Mouse (Mus musculus) gastrocnemius, adult 8-10 months (tissue): ENCODE results near the gene Sdhc. TPM values are rescaled to one million over a fixed set of nuclear protein-coding genes. Genes with fewer than 3 reads are reported as not detected.
"Not testable (repeated sequence)": the region's sequence is repeated elsewhere in the genome, so short reads cannot be mapped to it uniquely, and the experiment has no call there.

Experiments used
- DNase-seq, 2 experiments: peaks; one replicate each; pipeline ENCODE4 v3.0.0; 2022; ENCODE audit warnings: low spot score in 2 of 2
- microRNA-seq: library from miRNA; unstranded; fragments of <30 nt; microRNA quantifications from one replicate; pipeline ENCODE4 v1.2.0, GENCODE M21; 2022
- total RNA-seq, 4 experiments: library from RNA; stranded (reverse); gene quantifications; 2 replicates each; pipeline ENCODE4 v1.2.4; 2022

Gene Sdhc
- total RNA-seq, 4 experiments from 2014 or later: 597 to 760 (median 703) TPM

- DNase-seq: not testable (repeated sequence)
Observed at GRCm38 (mm10) chr1:171081512-171082231, 68.7 kb downstream of the Sdhc start.

- DNase-seq: not testable (repeated sequence)
Observed at GRCm38 (mm10) chr1:171079825-171080224, 70.6 kb downstream of the Sdhc start.

- not testable (repeated sequence) for DNase-seq
Observed at GRCm38 (mm10) chr1:171079345-171079744, 71.1 kb downstream of the Sdhc start.

DNA sequence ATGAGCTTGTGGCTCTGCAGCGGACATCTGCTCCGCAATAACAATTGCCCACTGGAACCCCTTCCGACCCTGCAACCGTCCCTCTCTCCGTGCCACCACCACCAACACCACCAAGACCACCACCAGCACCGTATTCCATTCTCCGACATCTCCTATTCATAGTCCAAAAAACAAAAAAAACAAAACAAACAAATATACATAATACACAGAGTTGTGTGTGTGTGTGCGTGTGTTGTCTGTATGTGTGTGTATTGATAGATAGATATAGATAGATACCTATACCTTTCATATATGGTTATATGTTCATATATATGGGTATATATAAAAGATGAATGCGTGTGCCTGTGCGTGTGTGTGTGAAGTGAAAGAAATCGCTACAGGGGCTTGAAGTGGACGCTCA, 72.0 kb downstream of the Sdhc start:
- not testable (repeated sequence) for DNase-seq

DNA sequence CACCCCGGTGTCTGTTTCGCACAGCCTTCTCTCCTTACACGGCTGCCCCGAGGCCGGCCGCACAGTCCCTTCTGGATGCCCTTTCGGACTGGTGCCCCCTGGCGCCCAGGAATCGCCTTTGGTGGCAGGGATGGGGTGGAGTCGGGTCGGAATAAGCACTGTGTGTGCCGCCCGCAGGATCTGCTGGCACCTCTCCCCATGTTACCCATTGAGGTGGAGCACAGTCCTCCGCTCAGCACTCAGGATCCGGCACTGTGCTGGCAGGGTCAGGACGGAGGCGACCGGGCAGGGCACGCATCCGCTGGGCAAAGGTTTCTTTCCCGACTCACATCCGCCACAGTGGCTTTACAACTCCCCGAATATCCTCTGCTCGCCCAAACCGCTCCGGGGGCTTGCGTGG, 72.4 kb downstream of the Sdhc start:
- not testable (repeated sequence) for DNase-seq

- not testable (repeated sequence) for DNase-seq
Observed at GRCm38 (mm10) chr1:171077192-171077591, 73.2 kb downstream of the Sdhc start.

Small RNA genes lying within 50 kb of the gene (microRNA-seq; reads per million reads assigned to microRNA genes)
- not detected for gene Gm27844

Other genes starting within 250 kb of the Sdhc start
- gene Fcrlb, start 237.7 kb downstream of the Sdhc start, total RNA-seq: not detected
- not detected for gene Fcrla, start 223.0 kb downstream of the Sdhc start, total RNA-seq
- 1 to 10 TPM in 3 of 4 experiments, under 1 TPM in 1; 0.94 to 2.2 (median 1.4) TPM for gene Fcgr2b, start 174.1 kb downstream of the Sdhc start, total RNA-seq
- gene Fcgr4, start 131.7 kb downstream of the Sdhc start, total RNA-seq: not detected
- gene Fcgr3, start 85.7 kb downstream of the Sdhc start, total RNA-seq: 1 to 10 TPM in 3 of 4 experiments, under 1 TPM in 1; 0.73 to 1.8 (median 1.4) TPM
- gene Cfap126, start 36.7 kb downstream of the Sdhc start, total RNA-seq: 1 to 10 TPM in 3 of 4 experiments, under 1 TPM in 1; 0.56 to 1.3 (median 1.2) TPM
- 10 to 100 TPM in 3 of 4 experiments, 1 to 10 TPM in 1; 5.2 to 26.1 (median 16.9) TPM for gene Mpz, start 108 bp upstream of the Sdhc start, total RNA-seq
- 10 to 100 TPM; 40.2 to 94.7 (median 71.0) TPM for gene Pcp4l1, start 45.7 kb upstream of the Sdhc start, total RNA-seq
- gene Nr1i3, start 63.4 kb upstream of the Sdhc start, total RNA-seq: under 1 TPM in 1 of 4 experiments, not detected in 3; 0.21 TPM
- gene Tomm40l, start 71.9 kb upstream of the Sdhc start, total RNA-seq: 10 to 100 TPM; 46.4 to 50.9 (median 50.4) TPM
- gene Apoa2, start 74.5 kb upstream of the Sdhc start, total RNA-seq: 1 to 10 TPM in 2 of 4 experiments, not detected in 2; 1.5 to 6.1 TPM
- gene Fcer1g, start 83.8 kb upstream of the Sdhc start, total RNA-seq: 1 to 10 TPM in 3 of 4 experiments, under 1 TPM in 1; 0.85 to 3.1 (median 2.3) TPM
- gene Adamts4, start 99.8 kb upstream of the Sdhc start, total RNA-seq: under 1 TPM in 2 of 4 experiments, not detected in 2; 0.09 to 0.36 TPM
- gene Ndufs2, start 100.8 kb upstream of the Sdhc start, total RNA-seq: 100 to 1,000 TPM; 830 to 997 (median 868) TPM
- 10 to 100 TPM in 2 of 4 experiments, 1 to 10 TPM in 2; 8.7 to 14.1 (median 10.9) TPM for gene B4galt3, start 119.7 kb upstream of the Sdhc start, total RNA-seq
- gene Ppox, start 130.6 kb upstream of the Sdhc start, total RNA-seq: 10 to 100 TPM in 2 of 4 experiments, 1 to 10 TPM in 2; 7.3 to 10.7 (median 9.0) TPM
- 10 to 100 TPM; 15.3 to 19.3 (median 16.2) TPM for gene Usp21, start 137.4 kb upstream of the Sdhc start, total RNA-seq
- 100 to 1,000 TPM; 102 to 110 (median 106) TPM for gene Ufc1, start 144.4 kb upstream of the Sdhc start, total RNA-seq
- 10 to 100 TPM; 31.9 to 39.7 (median 37.3) TPM for gene Dedd, start 178.5 kb upstream of the Sdhc start, total RNA-seq
- gene Nit1, start 195.0 kb upstream of the Sdhc start, total RNA-seq: 10 to 100 TPM; 25.6 to 30.3 (median 29.0) TPM
- gene Pfdn2, start 195.1 kb upstream of the Sdhc start, total RNA-seq: 100 to 1,000 TPM in 2 of 4 experiments, 10 to 100 TPM in 2; 46.7 to 104 (median 77.5) TPM
- gene Klhdc9, start 210.2 kb upstream of the Sdhc start, total RNA-seq: not detected
- gene Nectin4, start 219.5 kb upstream of the Sdhc start, total RNA-seq: not detected
- under 1 TPM; 0.34 to 0.63 (median 0.44) TPM for gene Arhgap30, start 238.4 kb upstream of the Sdhc start, total RNA-seq